Mouse (Mus musculus): ENCODE results near the gene Col17a1. TPM values are rescaled to one million over a fixed set of nuclear protein-coding genes. Genes with fewer than 3 reads are reported as not detected.

Gene Col17a1
- total and polyA plus RNA-seq, 3 experiments = 0.05 TPM; not detected in 2

DNA sequence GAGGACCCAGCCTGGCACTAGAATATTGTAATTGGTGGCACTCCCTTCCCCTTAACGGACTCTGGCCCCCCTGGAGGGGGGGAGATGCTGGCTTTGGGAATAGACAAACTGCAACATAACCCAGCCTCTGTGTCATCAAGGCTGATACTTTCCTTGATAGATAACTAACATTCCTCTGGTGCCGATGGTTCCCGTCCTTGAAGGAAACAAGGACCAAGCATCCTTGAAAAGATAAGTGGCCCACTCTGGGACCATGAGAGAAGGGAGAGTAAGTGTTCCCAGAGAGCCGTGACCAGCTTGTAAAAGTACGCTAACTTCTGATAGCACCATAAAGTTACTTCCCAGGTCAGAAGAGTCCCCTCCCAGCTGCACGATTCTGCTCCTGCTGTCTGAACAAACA lies 30.6 kb upstream of the Col17a1 start:
- no peak for TF ChIP-seq GATA1 (IDR thresholded peaks at IDR 0.05; ENCODE audit: borderline replicate concordance, low read length)
- TF ChIP-seq TAL1 (conservative IDR thresholded peaks at IDR 0.05; ENCODE audit: low read depth, low read length) = no peak
- no peak for TF ChIP-seq CTCF (IDR thresholded peaks at IDR 0.05; ENCODE audit: low read depth, low read length)
- TF ChIP-seq GATA2 (IDR thresholded peaks at IDR 0.05; ENCODE audit: borderline replicate concordance, low read depth, low read length) = no peak
- TF ChIP-seq POLR2AphosphoS5 (IDR thresholded peaks at IDR 0.05; ENCODE audit: insufficient replicate concordance, low read depth, low read length) = no peak
- Histone ChIP-seq H3K4me1 (ENCODE audit: insufficient read depth, low read depth, low read length) (peaks cover 2% of the 10 kb centered on the region; the same call in 1 of the 2 replicates), H3K4me3 (ENCODE audit: low read depth, low read length) (no peak overlapping the region), H3K9me3 (replicated peaks) (no peaks in the 10 kb centered on the region), H3K36me3 (replicated peaks) (no peaks in the 10 kb centered on the region), H3K27me3 (ENCODE audit: insufficient read depth, low read length) (peaks cover 19% of the 10 kb centered on the region)
- ATAC-seq (ENCODE audit: extremely low read depth, insufficient number of reproducible peaks, low FRiP score, poor library complexity, severe bottlenecking) = no peak
- DNase-seq (ENCODE audit: low spot score) = no peak

DNA sequence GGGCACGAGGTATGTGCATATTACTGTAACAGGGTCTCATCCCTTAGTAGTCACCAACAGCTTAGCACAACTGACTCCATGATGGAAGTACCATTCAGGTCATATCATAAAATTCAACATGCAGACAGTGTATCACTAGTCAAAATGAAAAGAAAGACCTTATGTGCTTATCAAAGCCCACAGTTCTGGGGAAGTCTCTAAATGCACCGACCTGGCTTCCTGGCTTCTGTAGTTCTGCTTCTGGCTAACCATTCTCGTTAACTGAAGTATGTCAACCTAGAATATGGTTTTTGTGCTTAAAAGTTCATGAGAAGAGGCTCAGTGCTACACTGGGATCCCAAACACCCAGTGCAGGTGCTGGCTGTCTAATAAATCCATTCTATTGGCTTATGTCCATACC lies 27.3 kb upstream of the Col17a1 start:
- TF ChIP-seq GATA2 (IDR thresholded peaks at IDR 0.05; ENCODE audit: borderline replicate concordance, low read depth, low read length) (no peak), CTCF (IDR thresholded peaks at IDR 0.05; ENCODE audit: low read depth, low read length) (no peak), TAL1 (conservative IDR thresholded peaks at IDR 0.05; ENCODE audit: low read depth, low read length) (no peak), POLR2AphosphoS5 (IDR thresholded peaks at IDR 0.05; ENCODE audit: insufficient replicate concordance, low read depth, low read length) (no peak), GATA1 (IDR thresholded peaks at IDR 0.05; ENCODE audit: borderline replicate concordance, low read length) (no peak)
- DNase-seq (ENCODE audit: low spot score) (no peak), ATAC-seq (ENCODE audit: extremely low read depth, insufficient number of reproducible peaks, low FRiP score, poor library complexity, severe bottlenecking) (no peak)
- H3K27me3 ChIP-seq (ENCODE audit: insufficient read depth, low read length) = peaks cover 12% of the 10 kb centered on the region
- no peak overlapping the region for H3K4me3 ChIP-seq (ENCODE audit: low read depth, low read length)
- peaks cover 2% of the 10 kb centered on the region; the same call in 1 of the 2 replicates for H3K9me3 ChIP-seq (replicated peaks)
- no peaks in the 10 kb centered on the region for H3K36me3 ChIP-seq (replicated peaks)
- H3K4me1 ChIP-seq (ENCODE audit: insufficient read depth, low read depth, low read length) = peaks cover 2% of the 10 kb centered on the region; the same call in 1 of the 2 replicates

- H3K4me1 ChIP-seq (ENCODE audit: insufficient read depth, low read depth, low read length) = no peaks in the 10 kb centered on the region
- ATAC-seq (ENCODE audit: extremely low read depth, insufficient number of reproducible peaks, low FRiP score, poor library complexity, severe bottlenecking) (no peak), DNase-seq (ENCODE audit: low spot score) (no peak)
- no peaks in the 10 kb centered on the region for H3K36me3 ChIP-seq (replicated peaks)
- TF ChIP-seq CTCF (IDR thresholded peaks at IDR 0.05; ENCODE audit: low read depth, low read length) = no peak
- no peak for TF ChIP-seq TAL1 (conservative IDR thresholded peaks at IDR 0.05; ENCODE audit: low read depth, low read length)
- no peak for TF ChIP-seq POLR2AphosphoS5 (IDR thresholded peaks at IDR 0.05; ENCODE audit: insufficient replicate concordance, low read depth, low read length)
- no peak for TF ChIP-seq GATA2 (IDR thresholded peaks at IDR 0.05; ENCODE audit: borderline replicate concordance, low read depth, low read length)
- no peak for TF ChIP-seq GATA1 (IDR thresholded peaks at IDR 0.05; ENCODE audit: borderline replicate concordance, low read length)
- no peak overlapping the region for H3K4me3 ChIP-seq (ENCODE audit: low read depth, low read length)
- peaks cover 13% of the 10 kb centered on the region for H3K27me3 ChIP-seq (ENCODE audit: insufficient read depth, low read length)
- peaks cover 2% of the 10 kb centered on the region; the same call in 1 of the 2 replicates for H3K9me3 ChIP-seq (replicated peaks)
Observed at GRCm38 (mm10) chr19:47716144-47716543, 24.2 kb upstream of the Col17a1 start.

- Histone ChIP-seq H3K36me3 (replicated peaks) (no peaks in the 10 kb centered on the region), H3K27me3 (ENCODE audit: insufficient read depth, low read length) (peaks cover 19% of the 10 kb centered on the region), H3K4me1 (ENCODE audit: insufficient read depth, low read depth, low read length) (no peaks in the 10 kb centered on the region), H3K9me3 (replicated peaks) (peaks cover 2% of the 10 kb centered on the region; the same call in 1 of the 2 replicates), H3K4me3 (ENCODE audit: low read depth, low read length) (no peak overlapping the region)
- ATAC-seq (ENCODE audit: extremely low read depth, insufficient number of reproducible peaks, low FRiP score, poor library complexity, severe bottlenecking) (no peak), DNase-seq (ENCODE audit: low spot score) (no peak)
- TF ChIP-seq CTCF (IDR thresholded peaks at IDR 0.05; ENCODE audit: low read depth, low read length) (no peak), TAL1 (conservative IDR thresholded peaks at IDR 0.05; ENCODE audit: low read depth, low read length) (no peak), POLR2AphosphoS5 (IDR thresholded peaks at IDR 0.05; ENCODE audit: insufficient replicate concordance, low read depth, low read length) (no peak), GATA2 (IDR thresholded peaks at IDR 0.05; ENCODE audit: borderline replicate concordance, low read depth, low read length) (no peak), GATA1 (IDR thresholded peaks at IDR 0.05; ENCODE audit: borderline replicate concordance, low read length) (no peak)
Observed at GRCm38 (mm10) chr19:47713457-47713856, 21.6 kb upstream of the Col17a1 start.

GRCm38 (mm10) chr19:47710376-47710775 lies 18.5 kb upstream of the Col17a1 start:
- TF ChIP-seq POLR2AphosphoS5 (IDR thresholded peaks at IDR 0.05; ENCODE audit: insufficient replicate concordance, low read depth, low read length) = no peak
- TF ChIP-seq TAL1 (conservative IDR thresholded peaks at IDR 0.05; ENCODE audit: low read depth, low read length) = no peak
- no peak for TF ChIP-seq GATA1 (IDR thresholded peaks at IDR 0.05; ENCODE audit: borderline replicate concordance, low read length)
- no peak for TF ChIP-seq CTCF (IDR thresholded peaks at IDR 0.05; ENCODE audit: low read depth, low read length)
- TF ChIP-seq GATA2 (IDR thresholded peaks at IDR 0.05; ENCODE audit: borderline replicate concordance, low read depth, low read length) = no peak
- Histone ChIP-seq H3K27me3 (ENCODE audit: insufficient read depth, low read length) (peaks cover 16% of the 10 kb centered on the region; the same call in 1 of the 2 replicates), H3K4me1 (ENCODE audit: insufficient read depth, low read depth, low read length) (peaks cover 2% of the 10 kb centered on the region; the same call in 1 of the 2 replicates), H3K36me3 (replicated peaks) (no peaks in the 10 kb centered on the region), H3K4me3 (ENCODE audit: low read depth, low read length) (no peak overlapping the region), H3K9me3 (replicated peaks) (no peaks in the 10 kb centered on the region)
- no peak for ATAC-seq (ENCODE audit: extremely low read depth, insufficient number of reproducible peaks, low FRiP score, poor library complexity, severe bottlenecking)
- no peak for DNase-seq (ENCODE audit: low spot score)

DNA sequence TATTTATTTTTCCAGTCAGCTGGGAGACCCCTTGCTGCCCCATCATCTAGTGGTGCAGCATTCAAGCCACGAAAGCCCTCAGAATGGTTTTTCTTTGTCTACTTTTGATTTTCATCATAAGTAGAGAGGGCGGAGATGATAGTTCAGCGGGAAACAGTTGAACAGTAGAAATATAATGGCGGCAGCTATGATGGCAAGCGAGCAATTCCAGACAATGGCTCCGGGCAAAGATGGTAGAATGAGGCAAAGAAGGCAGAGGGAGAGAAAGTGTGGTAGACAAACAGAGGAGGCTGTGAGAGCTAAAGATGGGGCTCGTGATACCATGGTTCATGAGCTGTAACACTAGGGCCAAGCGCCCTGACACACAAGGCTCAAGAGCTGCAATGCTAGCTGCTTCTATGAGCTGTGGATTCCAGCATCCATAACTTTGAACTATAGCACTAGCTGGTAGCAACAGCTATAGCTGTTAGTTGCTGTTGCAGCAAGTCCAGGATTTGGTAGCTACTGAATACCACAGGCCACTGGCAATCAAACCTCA lies 13.9 kb upstream of the Col17a1 start:
- Histone ChIP-seq H3K9me3 (replicated peaks) (no peaks in the 10 kb centered on the region), H3K36me3 (replicated peaks) (no peaks in the 10 kb centered on the region), H3K27me3 (ENCODE audit: insufficient read depth, low read length) (peaks cover 6% of the 10 kb centered on the region; the same call in 1 of the 2 replicates), H3K4me3 (ENCODE audit: low read depth, low read length) (no peak overlapping the region), H3K4me1 (ENCODE audit: insufficient read depth, low read depth, low read length) (peaks cover 2% of the 10 kb centered on the region; the same call in 1 of the 2 replicates)
- TF ChIP-seq TAL1 (conservative IDR thresholded peaks at IDR 0.05; ENCODE audit: low read depth, low read length) (no peak), GATA1 (IDR thresholded peaks at IDR 0.05; ENCODE audit: borderline replicate concordance, low read length) (no peak), GATA2 (IDR thresholded peaks at IDR 0.05; ENCODE audit: borderline replicate concordance, low read depth, low read length) (no peak), POLR2AphosphoS5 (IDR thresholded peaks at IDR 0.05; ENCODE audit: insufficient replicate concordance, low read depth, low read length) (no peak), CTCF (IDR thresholded peaks at IDR 0.05; ENCODE audit: low read depth, low read length) (no peak)
- ATAC-seq (ENCODE audit: extremely low read depth, insufficient number of reproducible peaks, low FRiP score, poor library complexity, severe bottlenecking) = no peak
- DNase-seq (ENCODE audit: low spot score) = no peak
